Mouse (Mus musculus) olfactory bulb, adult 2 months (tissue): ENCODE measurements around the gene Smox. TPM values are rescaled to one million over a fixed set of nuclear protein-coding genes. Genes with fewer than 3 reads are reported as not detected.

ENCODE experiments used
- H3K27ac ChIP-seq: fragments of 200-500 bp; 2 replicates; pipeline ENCODE4 v1.5.1; 2012; ENCODE audit warnings: low read depth, low read length; ENCODE audit not compliant: insufficient read depth
- H3K4me1 ChIP-seq: fragments of 200-500 bp; 2 replicates; pipeline ENCODE4 v1.6.1; 2012; ENCODE audit warnings: low read length; ENCODE audit not compliant: control insufficient read depth, insufficient read depth
- H3K4me3 ChIP-seq: fragments of 200-500 bp; 2 replicates; pipeline ENCODE4 v1.5.1; 2012; ENCODE audit warnings: mild to moderate bottlenecking, low read depth, low read length, moderate library complexity; ENCODE audit not compliant: insufficient read depth
- CTCF ChIP-seq: fragments of 200-500 bp; IDR thresholded peaks from 2 replicates; pipeline ENCODE4 v1.5.1; 2012; ENCODE audit warnings: low read depth, mild to moderate bottlenecking, low read length, moderate library complexity; ENCODE audit not compliant: insufficient read depth
- POLR2A ChIP-seq: fragments of 200-500 bp; IDR thresholded peaks from 2 replicates; pipeline ENCODE4 v1.6.1; 2012; ENCODE audit warnings: mild to moderate bottlenecking, low read depth, low read length, moderate library complexity; ENCODE audit not compliant: insufficient read depth
- WGBS: fragments of 180-500 bp; shearing (Covaris S2); methylation state at CpG from one replicate; pipeline ENCODE4 v1.1.7; 2018; 5-methylcytosine and 5-hydroxymethylcytosine counted together
- polyA plus RNA-seq: library from polyadenylated mRNA; stranded (reverse); fragments of >200 nt; gene quantifications from 2 replicates; pipeline ENCODE4 v1.2.4, GENCODE M21; 2012; ENCODE audit warnings: low replicate concordance; ENCODE audit not compliant: missing spikeins, insufficient read depth, insufficient read length

Gene Smox
- polyA plus RNA-seq, result not detected in 2 replicates

DNA sequence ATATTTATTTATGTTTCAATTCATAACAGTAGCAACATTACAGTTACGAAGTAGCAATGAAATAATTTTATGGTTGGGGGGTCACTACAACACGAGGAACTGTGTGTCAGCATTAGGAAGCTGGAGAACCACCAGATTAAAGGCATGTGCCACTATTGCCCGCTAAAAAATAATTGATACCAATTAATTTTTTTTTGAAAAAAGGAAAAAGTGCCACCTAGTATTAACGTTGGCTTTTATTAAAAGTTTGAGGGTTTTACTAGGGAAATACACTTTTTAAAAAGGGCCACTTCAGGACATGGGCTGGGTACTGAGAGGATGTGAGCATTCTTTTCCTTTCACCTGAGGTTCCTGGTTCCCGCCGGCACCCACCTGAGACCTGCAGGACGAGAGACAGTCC is at the start of gene Smox:
TSS of gene Smox (plus strand) at position 301 of the 400 bp plus-strand sequence.
- TF ChIP-seq CTCF (no peak), POLR2A (no peak)
- 23% methylated on average over 7 of the region's 7 CpGs for WGBS
- Histone ChIP-seq H3K27ac (peak within 1 kb of the TSS; percentile 94), H3K4me3 (peak within 1 kb of the TSS; percentile 96), H3K4me1 (peaks cover 21% of the 10 kb centered on the region)

DNA sequence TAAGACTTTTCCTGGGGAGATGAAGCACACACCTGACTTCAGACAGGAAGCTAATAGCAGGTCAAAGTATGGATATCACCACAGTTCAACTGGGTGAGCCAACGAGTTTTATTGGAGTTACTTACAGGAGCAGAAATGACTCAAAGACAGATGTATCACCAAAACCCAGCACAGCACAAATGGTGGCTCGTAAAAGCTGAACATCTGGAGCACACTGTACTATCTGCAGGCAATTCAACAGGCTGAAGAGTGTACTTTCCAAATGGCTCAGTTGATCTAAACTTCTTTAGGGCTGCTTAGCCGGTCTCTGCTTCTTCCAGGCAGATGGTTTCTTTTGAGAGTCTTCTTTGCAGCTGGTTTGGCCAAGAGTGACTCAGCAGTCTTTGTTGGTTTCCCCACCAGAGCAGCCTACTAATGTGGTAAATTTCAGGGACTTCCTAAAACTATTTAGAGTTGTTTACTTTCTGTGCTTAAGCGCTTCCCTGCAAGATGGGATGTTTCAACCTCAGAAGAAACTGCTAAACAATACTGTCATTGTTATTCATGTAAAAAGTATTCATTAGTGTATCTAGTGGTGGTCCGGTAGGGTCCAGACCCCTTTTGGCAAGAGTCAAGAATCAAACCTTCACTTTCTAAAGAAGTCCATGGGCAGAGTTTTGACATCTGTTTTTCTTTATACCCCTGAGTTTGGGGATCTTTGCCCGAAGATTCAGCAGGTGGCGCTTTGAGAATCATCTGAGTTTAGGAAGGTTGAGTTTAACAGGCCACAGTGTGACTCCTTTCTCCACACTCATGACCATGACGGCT is 48.0 kb upstream of the Smox start:
- no peak overlapping the region for H3K27ac ChIP-seq
- TF ChIP-seq CTCF (no peak), POLR2A (no peak)
- 54% methylated on average over 8 of the region's 8 CpGs for WGBS
- H3K4me1 ChIP-seq, result no peaks in the 10 kb centered on the region
- H3K4me3 ChIP-seq, result no peak overlapping the region

DNA sequence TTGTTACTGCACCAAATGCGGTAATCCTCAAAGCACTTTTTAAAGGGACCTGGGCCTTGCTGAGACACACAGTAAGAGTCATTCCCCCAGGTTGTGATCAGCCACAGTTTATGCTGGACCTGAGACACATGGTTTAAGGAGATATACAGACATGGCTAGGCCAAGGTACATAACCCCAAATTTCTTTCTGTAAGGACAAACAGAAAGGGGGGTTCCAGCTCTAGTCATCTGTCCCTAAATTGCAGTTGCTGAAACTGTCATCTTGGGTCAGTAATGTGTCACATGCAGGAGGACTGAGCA is 47.5 kb upstream of the Smox start:
- Histone ChIP-seq H3K4me3 (no peak overlapping the region), H3K4me1 (no peaks in the 10 kb centered on the region), H3K27ac (no peak overlapping the region)
- TF ChIP-seq CTCF, result no peak
- no peak for TF ChIP-seq POLR2A
- 53% methylated on average over 1 of the region's 1 CpGs for WGBS

DNA sequence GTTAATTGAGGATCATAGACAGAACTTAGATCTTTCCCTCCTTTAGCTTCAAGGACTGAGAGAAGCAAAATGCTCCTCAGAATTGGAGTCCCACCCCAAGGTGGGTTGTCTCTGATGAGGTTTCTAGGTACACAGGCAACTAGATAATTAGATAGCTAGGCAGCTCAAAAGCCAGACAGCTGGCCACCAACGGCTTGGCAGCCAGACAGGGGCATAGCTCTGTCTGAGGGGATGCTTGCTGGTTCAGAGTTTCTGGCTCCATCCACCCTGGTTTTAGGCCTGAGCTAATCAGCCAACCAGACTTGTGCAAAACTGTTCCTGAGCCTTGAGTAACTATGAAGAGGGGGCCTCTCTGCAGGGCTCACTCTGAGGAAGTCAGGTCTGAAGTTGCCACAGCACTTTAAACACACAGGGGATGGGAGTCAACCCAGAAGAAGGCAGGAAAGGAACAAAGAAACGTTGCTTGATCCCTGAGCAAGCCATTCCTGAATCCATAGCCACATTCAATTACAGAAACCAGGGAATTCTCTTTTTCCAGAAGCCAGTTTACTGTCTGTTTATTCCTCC is 44.8 kb upstream of the Smox start:
- Histone ChIP-seq H3K4me1 (no peaks in the 10 kb centered on the region), H3K4me3 (no peak overlapping the region), H3K27ac (no peak overlapping the region)
- WGBS, result 68% methylated on average over 2 of the region's 2 CpGs
- TF ChIP-seq POLR2A (no peak), CTCF (no peak)

DNA sequence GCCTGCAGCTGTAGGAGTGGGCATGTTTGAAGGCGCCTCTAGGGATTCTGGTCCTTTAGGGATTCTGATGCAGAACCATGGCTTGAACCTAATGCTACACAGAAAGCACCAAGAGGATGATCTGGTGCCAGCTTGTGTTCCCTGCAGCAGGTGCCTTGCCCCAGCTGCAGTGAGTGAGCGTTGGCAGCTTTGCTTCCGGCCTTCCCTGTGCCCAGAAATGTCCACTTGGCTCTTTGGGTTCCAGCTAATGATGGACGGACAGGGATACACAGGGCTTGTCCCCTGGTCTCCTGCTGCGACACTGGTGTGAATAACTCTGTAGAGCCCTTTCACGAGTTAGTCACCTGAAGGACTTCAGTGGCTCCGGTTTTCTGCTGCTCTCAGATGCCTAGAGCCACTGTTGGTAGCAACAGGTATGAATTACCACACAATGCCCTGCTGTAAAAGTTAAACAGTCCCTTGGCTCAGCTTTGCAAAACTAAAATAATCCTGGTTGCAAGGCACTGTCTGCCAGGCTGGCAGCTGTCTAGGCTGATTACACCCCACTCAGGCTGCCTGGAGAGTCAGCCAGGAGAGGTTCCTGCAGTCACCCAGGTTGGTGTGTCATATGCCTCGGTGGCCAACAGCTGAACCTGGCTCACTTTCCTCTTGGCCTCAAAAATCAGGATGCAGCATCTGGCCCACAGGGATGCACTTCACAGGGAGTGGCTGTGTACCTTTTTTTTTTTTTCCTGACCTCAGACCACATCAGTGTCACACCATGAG is 43.5 kb upstream of the Smox start:
- Histone ChIP-seq H3K4me1 (no peaks in the 10 kb centered on the region), H3K27ac (no peak overlapping the region), H3K4me3 (no peak overlapping the region)
- TF ChIP-seq POLR2A, result no peak
- no peak for TF ChIP-seq CTCF
- 84% methylated on average over 8 of the region's 8 CpGs for WGBS

DNA sequence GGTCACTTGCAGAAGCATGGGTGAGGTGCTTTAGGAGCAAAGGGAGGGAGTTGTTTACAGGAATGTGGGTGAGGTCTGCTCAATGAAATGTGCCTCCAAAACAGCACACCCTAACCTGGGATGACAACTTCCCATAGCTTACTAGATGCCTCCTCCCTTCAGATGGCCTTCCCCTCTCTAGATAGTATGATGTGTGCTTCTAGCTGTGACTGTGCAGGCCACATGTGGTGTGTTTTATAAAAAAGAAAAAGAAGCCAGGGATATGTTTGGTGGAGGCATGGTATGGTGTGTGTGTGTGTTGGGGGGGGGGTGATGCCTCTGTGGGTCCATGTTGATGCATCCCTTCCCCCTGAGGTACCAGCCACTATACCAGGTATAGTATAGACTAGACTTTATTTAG is 42.9 kb upstream of the Smox start:
- no peak overlapping the region for H3K4me3 ChIP-seq
- no peak overlapping the region for H3K27ac ChIP-seq
- TF ChIP-seq POLR2A (no peak), CTCF (no peak)
- no peaks in the 10 kb centered on the region for H3K4me1 ChIP-seq

DNA sequence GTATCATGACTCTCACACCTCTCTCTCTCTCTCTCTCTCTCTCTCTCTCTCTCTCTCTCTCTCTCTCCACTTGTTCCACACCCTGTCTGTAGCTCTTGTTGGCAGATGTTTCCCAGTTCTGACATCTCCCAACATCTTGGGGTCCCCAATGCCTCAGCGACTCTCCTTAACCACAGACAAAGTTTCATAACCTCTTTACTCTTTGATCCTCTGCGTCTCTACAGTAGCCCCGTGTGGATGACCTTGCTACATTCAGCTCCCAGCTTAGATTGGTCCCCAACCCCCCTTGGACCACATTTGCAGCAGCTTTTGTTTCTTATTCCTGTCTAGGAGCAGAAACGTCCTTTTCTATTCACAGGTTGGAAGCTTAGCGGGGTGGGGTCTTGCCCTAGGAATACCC is 41.6 kb upstream of the Smox start:
- TF ChIP-seq POLR2A, result no peak
- TF ChIP-seq CTCF, result no peak
- H3K4me1 ChIP-seq, result no peaks in the 10 kb centered on the region
- WGBS, result 72% methylated on average over 5 of the region's 5 CpGs

DNA sequence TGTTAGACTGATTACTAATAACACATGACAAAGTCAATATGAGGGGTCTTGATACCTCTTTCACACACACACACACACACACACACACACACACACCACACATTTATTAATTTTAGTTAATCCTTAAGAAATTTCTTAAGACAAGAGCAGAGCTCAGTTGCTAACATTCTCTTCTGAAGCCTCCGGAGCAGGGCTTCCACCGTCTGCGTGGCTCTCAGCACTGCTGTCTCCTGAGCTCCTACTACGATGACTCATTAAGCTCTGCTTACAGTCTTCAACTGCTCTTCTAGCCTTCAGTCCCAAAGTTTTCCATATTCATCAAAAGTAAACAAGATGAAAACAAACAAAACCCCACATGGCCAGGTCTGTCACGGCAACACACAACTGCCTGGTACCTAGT is 40.8 kb upstream of the Smox start:
- Histone ChIP-seq H3K4me3 (no peak overlapping the region), H3K4me1 (no peaks in the 10 kb centered on the region), H3K27ac (no peak overlapping the region)
- TF ChIP-seq CTCF (no peak), POLR2A (no peak)
- 52% methylated on average over 5 of the region's 5 CpGs for WGBS

More for the DNA sequence above, 41.6 kb upstream of the Smox start:
- H3K4me3 ChIP-seq, result no peak overlapping the region
- H3K27ac ChIP-seq, result no peak overlapping the region

DNA sequence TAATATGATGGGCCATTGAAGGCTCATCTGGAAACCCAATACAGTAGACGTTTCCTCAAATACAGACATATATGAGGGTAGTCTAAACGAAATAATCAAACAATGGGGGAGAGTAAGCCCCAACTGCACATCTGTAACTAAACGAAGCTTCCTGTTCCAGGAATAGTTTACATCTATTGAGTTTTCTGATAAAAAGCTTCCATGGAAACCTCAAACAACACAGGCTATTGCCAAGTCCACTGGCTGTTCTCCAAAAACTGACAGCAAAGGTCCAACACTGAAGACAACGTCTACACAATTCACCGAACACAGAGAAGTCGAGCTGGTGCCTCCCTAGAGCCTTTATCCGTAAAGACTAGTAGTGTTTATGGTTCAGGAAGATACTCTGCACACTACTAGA is 33.6 kb upstream of the Smox start:
- no peak overlapping the region for H3K4me3 ChIP-seq
- 53% methylated on average over 7 of the region's 7 CpGs for WGBS
- peaks cover 2% of the 10 kb centered on the region; the same call in 1 of the 2 replicates for H3K4me1 ChIP-seq
- H3K27ac ChIP-seq, result no peak overlapping the region
- TF ChIP-seq POLR2A (no peak), CTCF (no peak)
